Mouse (Mus musculus): ENCODE results near the gene Gtsf1. TPM values are rescaled to one million over a fixed set of nuclear protein-coding genes. Genes with fewer than 3 reads are reported as not detected.

The Gtsf1 gene
- total and polyA plus RNA-seq, 2 experiments, result not detected

GRCm38 (mm10) chr15:103382075-103382474 is 48.2 kb downstream of the Gtsf1 start:
- no peaks in the 10 kb centered on the region for H3K36me3 ChIP-seq (ENCODE audit: control insufficient read depth, insufficient read depth, low read length)
- WGBS, result 87% methylated on average over 2 of the region's 2 CpGs
- no peak overlapping the region for H3K4me3 ChIP-seq (ENCODE audit: insufficient read depth, low read depth, low read length)
- H3K4me1 ChIP-seq (ENCODE audit: control insufficient read depth, insufficient read depth, low read length), result no peaks in the 10 kb centered on the region; the same call in none of the 2 replicates
- no peaks in the 10 kb centered on the region for H3K27me3 ChIP-seq (ENCODE audit: control insufficient read depth, insufficient read depth, low read length)
- no peak overlapping the region for H3K9ac ChIP-seq (ENCODE audit: low read depth, low read length)
- TF ChIP-seq POLR2A (IDR thresholded peaks at IDR 0.05; ENCODE audit: extremely low read depth, insufficient read depth, low read length) (no peak), CTCF (IDR thresholded peaks at IDR 0.05; ENCODE audit: low read depth, low read length) (no peak)
- H3K79me2 ChIP-seq (ENCODE audit: control insufficient read depth, insufficient read depth, low read length), result no peaks in the 10 kb centered on the region
- DNase-seq (ENCODE audit: extremely low read depth, low read depth, low spot score), result no peak
- H3K27ac ChIP-seq (replicated peaks; ENCODE audit: insufficient read depth, low read depth, low read length), result no peak overlapping the region

DNA sequence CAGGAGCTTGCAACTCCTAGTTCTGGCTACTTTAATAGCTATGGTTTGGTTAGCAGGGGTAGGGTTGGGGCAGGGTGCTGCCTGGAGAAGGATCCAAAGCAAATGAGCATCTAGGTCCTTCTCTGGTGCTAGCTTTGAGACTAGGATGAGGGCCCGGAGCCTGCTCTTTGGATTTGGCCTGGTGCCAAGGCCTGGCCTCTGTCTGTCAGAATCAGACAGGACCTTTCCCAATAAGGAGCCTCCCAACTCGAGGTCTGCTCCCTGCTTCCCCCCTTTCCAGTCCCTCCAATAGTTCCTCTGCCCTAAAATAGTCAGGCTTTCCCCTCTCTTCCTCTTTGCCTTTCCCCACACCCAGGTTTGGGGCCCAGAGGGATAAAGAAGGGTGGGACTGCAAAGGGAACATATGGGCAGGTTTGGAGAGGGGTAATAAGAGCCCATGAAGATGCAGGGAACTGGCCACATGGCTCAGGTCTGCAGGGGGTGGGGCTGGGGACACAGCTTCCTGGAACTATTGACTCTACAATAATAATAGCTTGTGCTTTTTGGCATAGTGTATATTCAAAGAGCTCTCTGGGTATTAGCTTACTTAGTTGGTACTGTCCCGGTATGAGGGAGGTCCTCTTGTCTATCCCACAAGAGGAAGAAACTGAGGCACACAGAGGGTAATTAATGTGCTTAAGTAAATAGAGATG is 51.5 kb downstream of the Gtsf1 start:
- Histone ChIP-seq H3K27ac (replicated peaks; ENCODE audit: insufficient read depth, low read depth, low read length) (no peak overlapping the region), H3K79me2 (ENCODE audit: control insufficient read depth, insufficient read depth, low read length) (no peaks in the 10 kb centered on the region), H3K9ac (ENCODE audit: low read depth, low read length) (no peak overlapping the region), H3K4me3 (ENCODE audit: insufficient read depth, low read depth, low read length) (no peak overlapping the region), H3K4me1 (ENCODE audit: control insufficient read depth, insufficient read depth, low read length) (no peaks in the 10 kb centered on the region; the same call in none of the 2 replicates), H3K36me3 (ENCODE audit: control insufficient read depth, insufficient read depth, low read length) (no peaks in the 10 kb centered on the region), H3K27me3 (ENCODE audit: control insufficient read depth, insufficient read depth, low read length) (no peaks in the 10 kb centered on the region)
- no peak for DNase-seq (ENCODE audit: extremely low read depth, low read depth, low spot score)
- TF ChIP-seq CTCF (IDR thresholded peaks at IDR 0.05; ENCODE audit: low read depth, low read length), result no peak
- 42% methylated on average over 3 of the region's 3 CpGs for WGBS

- Histone ChIP-seq H3K36me3 (ENCODE audit: control insufficient read depth, insufficient read depth, low read length) (no peaks in the 10 kb centered on the region), H3K79me2 (ENCODE audit: control insufficient read depth, insufficient read depth, low read length) (no peaks in the 10 kb centered on the region), H3K4me1 (ENCODE audit: control insufficient read depth, insufficient read depth, low read length) (no peaks in the 10 kb centered on the region; the same call in none of the 2 replicates), H3K27ac (replicated peaks; ENCODE audit: insufficient read depth, low read depth, low read length) (no peak overlapping the region), H3K4me3 (ENCODE audit: insufficient read depth, low read depth, low read length) (no peak overlapping the region), H3K27me3 (ENCODE audit: control insufficient read depth, insufficient read depth, low read length) (no peaks in the 10 kb centered on the region), H3K9ac (ENCODE audit: low read depth, low read length) (no peak overlapping the region)
- DNase-seq (ENCODE audit: extremely low read depth, low read depth, low spot score), result no peak
- 79% methylated on average over 3 of the region's 3 CpGs for WGBS
- no peak for TF ChIP-seq CTCF (IDR thresholded peaks at IDR 0.05; ENCODE audit: low read depth, low read length)
- TF ChIP-seq POLR2A (IDR thresholded peaks at IDR 0.05; ENCODE audit: extremely low read depth, insufficient read depth, low read length), result no peak
These were observed 52.3 kb downstream of the Gtsf1 start for GRCm38 (mm10) chr15:103377752-103378664.

- H3K4me1 ChIP-seq (ENCODE audit: control insufficient read depth, insufficient read depth, low read length), result no peaks in the 10 kb centered on the region
- WGBS, result 82% methylated on average over 8 of the region's 8 CpGs
- TF ChIP-seq CTCF (IDR thresholded peaks at IDR 0.05; ENCODE audit: low read depth, low read length), result no peak
- no peak for TF ChIP-seq POLR2A (IDR thresholded peaks at IDR 0.05; ENCODE audit: extremely low read depth, insufficient read depth, low read length)
- no peaks in the 10 kb centered on the region for H3K36me3 ChIP-seq (ENCODE audit: control insufficient read depth, insufficient read depth, low read length)
- H3K4me3 ChIP-seq (ENCODE audit: insufficient read depth, low read depth, low read length), result no peak overlapping the region
- H3K9ac ChIP-seq (ENCODE audit: low read depth, low read length), result no peak overlapping the region
- H3K79me2 ChIP-seq (ENCODE audit: control insufficient read depth, insufficient read depth, low read length), result no peaks in the 10 kb centered on the region
- no peak overlapping the region for H3K27ac ChIP-seq (replicated peaks; ENCODE audit: insufficient read depth, low read depth, low read length)
- no peaks in the 10 kb centered on the region for H3K27me3 ChIP-seq (ENCODE audit: control insufficient read depth, insufficient read depth, low read length)
- no peak for DNase-seq (ENCODE audit: extremely low read depth, low read depth, low spot score)
These were observed 53.4 kb downstream of the Gtsf1 start for GRCm38 (mm10) chr15:103376837-103377269.

GRCm38 (mm10) chr15:103375112-103375800 is 55.0 kb downstream of the Gtsf1 start:
- no peak for DNase-seq (ENCODE audit: extremely low read depth, low read depth, low spot score)

More at GRCm38 (mm10) chr15:103375112-103375800, 55.0 kb downstream of the Gtsf1 start:
- Histone ChIP-seq H3K4me3 (ENCODE audit: insufficient read depth, low read depth, low read length) (no peak overlapping the region), H3K27me3 (ENCODE audit: control insufficient read depth, insufficient read depth, low read length) (no peaks in the 10 kb centered on the region), H3K4me1 (ENCODE audit: control insufficient read depth, insufficient read depth, low read length) (no peaks in the 10 kb centered on the region), H3K9ac (ENCODE audit: low read depth, low read length) (no peak overlapping the region), H3K27ac (replicated peaks; ENCODE audit: insufficient read depth, low read depth, low read length) (no peak overlapping the region), H3K79me2 (ENCODE audit: control insufficient read depth, insufficient read depth, low read length) (no peaks in the 10 kb centered on the region), H3K36me3 (ENCODE audit: control insufficient read depth, insufficient read depth, low read length) (no peaks in the 10 kb centered on the region)
- WGBS, result 90% methylated on average over 4 of the region's 4 CpGs
- TF ChIP-seq CTCF (IDR thresholded peaks at IDR 0.05; ENCODE audit: low read depth, low read length) (no peak), POLR2A (IDR thresholded peaks at IDR 0.05; ENCODE audit: extremely low read depth, insufficient read depth, low read length) (no peak)
